ENCODE assay signal across 15 mouse cellular contexts in genomic region chr11:90256833-90257525, GRCm38 (mm10). TPM values are rescaled to one million over a fixed set of nuclear protein-coding genes. Genes with fewer than 3 reads are reported as not detected.
DNase-seq lines count a peak whose midpoint lies in the region; ATAC-seq and TF ChIP-seq lines count a peak whose summit lies in the region.
"Had no signal": no experiment of that assay in that cellular context is flagged by ENCODE, and none has a peak within 500 bp of the region (broad histone marks: within the 10 kb centered on the region; RNA-seq: fewer than 3 reads in every experiment).

No protein-coding gene starts in this region.

- no peak overlapping the region for H3K4me3 ChIP-seq in heart, adult 2 months
- peak overlapping the region; percentile 2; the same call in 1 of the 2 replicates for H3K4me3 ChIP-seq in liver, adult 2 months (ENCODE audit: insufficient read depth, low read depth, low read length)
- H3K4me3 ChIP-seq in small intestine, adult 2 months (ENCODE audit: low read depth, low read length), result no peak overlapping the region
- H3K4me3 ChIP-seq in kidney, embryonic 16.5 days (ENCODE audit: low read length), result no peak overlapping the region

- H3K4me1 ChIP-seq in heart, adult 2 months (ENCODE audit: control insufficient read depth, insufficient read depth, low read length), result peaks cover 13% of the 10 kb centered on the region
- H3K4me1 ChIP-seq in liver, adult 2 months (ENCODE audit: control insufficient read depth, insufficient read depth, low read length), result peaks cover 29% of the 10 kb centered on the region
- peaks cover 19% of the 10 kb centered on the region for H3K4me1 ChIP-seq in small intestine, adult 2 months (ENCODE audit: control insufficient read depth, insufficient read depth, insufficient read length, low read length)
- peaks cover 12% of the 10 kb centered on the region for H3K4me1 ChIP-seq in kidney, embryonic 16.5 days (ENCODE audit: insufficient read depth, low read length)

- TF ChIP-seq POLR2A in heart, adult 2 months (IDR thresholded peaks at IDR 0.05; ENCODE audit: insufficient read depth, low read depth, low read length), result no peak
- no peak for TF ChIP-seq POLR2A in liver, adult 2 months (IDR thresholded peaks at IDR 0.05; ENCODE audit: extremely low read depth, insufficient read depth, low read length)
- TF ChIP-seq POLR2A in small intestine, adult 2 months (IDR thresholded peaks at IDR 0.05; ENCODE audit: low read depth, low read length), result no peak

- no peaks in the 10 kb centered on the region for H3K9me3 ChIP-seq in kidney, embryonic 16.5 days (ENCODE audit: low read length)

- H3K79me2 ChIP-seq in heart, adult 2 months (replicated peaks; ENCODE audit: control insufficient read depth, insufficient read depth, low read length), result no peaks in the 10 kb centered on the region; the same call in 1 of the 2 replicates
- peaks cover 16% of the 10 kb centered on the region; the same call in 1 of the 2 replicates for H3K79me2 ChIP-seq in liver, adult 2 months (ENCODE audit: control insufficient read depth, insufficient read depth, low read length)

- no peak overlapping the region for H3K4me2 ChIP-seq in kidney, embryonic 16.5 days (replicated peaks; ENCODE audit: low read depth, low read length)

- H3K9ac ChIP-seq in heart, adult 2 months (ENCODE audit: low read depth, low read length), result no peak overlapping the region
- peak overlapping the region; percentile 62 for H3K9ac ChIP-seq in liver, adult 2 months (ENCODE audit: low read depth, low read length)
- H3K9ac ChIP-seq in kidney, embryonic 16.5 days (replicated peaks; ENCODE audit: low read length), result no peak overlapping the region
- H3K9ac ChIP-seq: forebrain, postnatal 0 days had no signal

- H3K27ac ChIP-seq in heart, adult 2 months, result peak overlapping the region; percentile 91
- H3K27ac ChIP-seq in liver, adult 2 months (replicated peaks; ENCODE audit: insufficient read depth, low read depth, low read length), result peak overlapping the region; percentile 68
- peak overlapping the region; percentile 38; the same call in 1 of the 2 replicates for H3K27ac ChIP-seq in small intestine, adult 2 months (ENCODE audit: insufficient read depth, low read depth, low read length)
- H3K27ac ChIP-seq in kidney, embryonic 16.5 days (ENCODE audit: low read length), result no peak overlapping the region

- intact Hi-C loops in heart, adult 2 months (cut with DNase I), result loop anchor here (10.0 kb wide), 2 partner anchors 128 to 222 kb away; partner anchors contain the start of gene Tmem100
- intact Hi-C loops in heart, postnatal 14 days (cut with DNase I), result loop anchor here (10.0 kb wide), 1 partner anchor 72 kb away; the partner anchor contains the start of gene Gm45716

- H3K36me3 ChIP-seq in heart, adult 2 months (ENCODE audit: control insufficient read depth, insufficient read depth, low read length), result peaks cover 35% of the 10 kb centered on the region
- peaks cover 28% of the 10 kb centered on the region for H3K36me3 ChIP-seq in liver, adult 2 months (ENCODE audit: control insufficient read depth, insufficient read depth, low read length)
- peaks cover 28% of the 10 kb centered on the region for H3K36me3 ChIP-seq in small intestine, adult 2 months (ENCODE audit: control insufficient read depth, insufficient read depth, low read length)
- peaks cover 26% of the 10 kb centered on the region for H3K36me3 ChIP-seq in kidney, embryonic 16.5 days (ENCODE audit: insufficient read depth, low read length)

- 72% methylated on average over 16 of the region's 16 CpGs for WGBS in heart, adult 2 months
- 24% methylated on average over 16 of the region's 16 CpGs for WGBS in liver, adult 2 months
- 22% methylated on average over 16 of the region's 16 CpGs for WGBS in small intestine, adult 2 months
- WGBS in kidney, embryonic 16.5 days, result 78% methylated on average over 16 of the region's 16 CpGs

- H3K27me3 ChIP-seq in heart, adult 2 months (ENCODE audit: control insufficient read depth, insufficient read depth, low read length), result no peaks in the 10 kb centered on the region
- H3K27me3 ChIP-seq in liver, adult 2 months (ENCODE audit: control insufficient read depth, insufficient read depth, low read length), result no peaks in the 10 kb centered on the region
- H3K27me3 ChIP-seq in small intestine, adult 2 months (ENCODE audit: control insufficient read depth, insufficient read depth, low read length), result no peaks in the 10 kb centered on the region
- no peaks in the 10 kb centered on the region for H3K27me3 ChIP-seq in kidney, embryonic 16.5 days (ENCODE audit: insufficient read depth, low read length)
- H3K27me3 ChIP-seq: Patski had no signal

- no peak for DNase-seq in heart, adult 2 months
- DNase-seq in heart, postnatal 14 days, result no peak
- peak; percentile 82 for DNase-seq in liver, adult 2 months (ENCODE audit: extremely low read depth, low read depth, low spot score)
- no peak for DNase-seq in liver
- peak; percentile 70 for DNase-seq in T-cell, adult 2 months (ENCODE audit: low spot score)
- no peak for DNase-seq in kidney, adult 8-10 months
- DNase-seq: adrenal gland, postnatal 14 days; cerebellum, adult 18-20 months; forebrain, postnatal 0 days; kidney, adult 9 months; layer of hippocampus, adult 9-11 months; retina, postnatal 1 day had no signal

- ATAC-seq in kidney, embryonic 16.5 days (ENCODE audit: low FRiP score, low TSS enrichment), result no peak
- ATAC-seq: forebrain, postnatal 0 days; Patski had no signal

- TF ChIP-seq EP300 in heart, adult 2 months (IDR thresholded peaks at IDR 0.05; ENCODE audit: insufficient read depth, low read depth, low read length), result no peak

- TF ChIP-seq CTCF in heart, adult 2 months (IDR thresholded peaks at IDR 0.05), result no peak
- TF ChIP-seq CTCF in liver, adult 2 months (IDR thresholded peaks at IDR 0.05; ENCODE audit: low read depth, low read length), result no peak
- no peak for TF ChIP-seq CTCF in small intestine, adult 2 months (IDR thresholded peaks at IDR 0.05; ENCODE audit: extremely low read depth, insufficient read length, insufficient replicate concordance, low read depth, low read length)

RNA-seq across cellular contexts. Expression of gene Mmd, which starts 7.7 kb away (rescaled TPM):
- 10 to 100 TPM; 25.9 to 35.7 TPM for total RNA-seq in heart, adult 2 months (2021)
- 30.9 and 53.1 TPM in 2 replicates for polyA plus RNA-seq in heart, adult 2 months (2012; rRNA removed)
- total RNA-seq in heart, postnatal 14 days (2021), result 10 to 100 TPM; 35.9 to 38.2 TPM
- 98.6 and 124 TPM in 2 replicates for total RNA-seq in liver, adult 2 months (2014; rRNA removed)
- polyA plus RNA-seq in liver, adult 2 months (2012; rRNA removed), result 60.3 and 86.5 TPM in 2 replicates
- 10.3 and 21.2 TPM in 2 replicates for polyA plus RNA-seq in small intestine, adult 2 months (2012; rRNA removed)
- polyA plus RNA-seq in kidney, embryonic 16.5 days (2015; fragmentation: Nextera tagmentation; extraction: Ambion mirVana), result 36.1 and 37.3 TPM in 2 replicates

Comparison
In these comparisons a context has a peak if more than half of its experiments do, and no peak if none do; other contexts are left out.
1. DNase-seq: peak in liver, adult 2 months (single experiment) and T-cell, adult 2 months (single experiment); none in heart, adult 2 months (0 of 2), heart, postnatal 14 days (0 of 2), liver (single experiment) and kidney, adult 8-10 months (0 of 2).